Mouse (Mus musculus): ENCODE data around the gene Hnrnpc. TPM values are rescaled to one million over a fixed set of nuclear protein-coding genes. Genes with fewer than 3 reads are reported as not detected.
A peak's percentile ranks its signal among the peaks of the same experiment; 100 is the strongest.

Hnrnpc gene
- total and polyA plus RNA-seq, 3 experiments = 274 to 813 (median 370) TPM

DNA sequence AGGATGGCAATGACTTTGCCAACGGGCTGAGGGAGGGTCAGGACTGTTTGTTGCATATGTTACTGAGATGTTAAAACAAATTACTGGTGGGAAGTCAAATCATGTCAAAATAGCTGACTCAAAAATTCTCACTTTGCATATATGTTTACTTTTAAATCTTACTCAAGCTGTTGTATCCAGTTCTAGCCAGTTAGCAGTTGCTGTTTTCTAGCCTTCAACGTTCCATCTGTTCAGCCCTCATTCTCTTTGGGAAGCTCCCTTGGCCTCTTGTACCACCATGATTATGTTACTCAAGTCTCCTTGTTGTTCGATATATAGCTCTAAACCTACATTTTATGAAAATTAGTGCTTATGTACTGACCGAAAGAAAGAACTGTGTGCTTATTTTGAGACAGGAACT lies 77.5 kb downstream of the Hnrnpc start:
- dilution Hi-C loops (cut with MboI; ENCODE audit: extremely low pct_ligation_motif_present, extremely low pct_unique_long_range_greater_than_20kb, low sequenced_read_pairs) = no loop called here
- Histone ChIP-seq H3K4me3 (replicated peaks in 1 of 3; ENCODE audit: low read depth in 2 of 3, low read length in 2 of 3, poor library complexity in 1 of 3) (no peak overlapping the region), H3K4me2 (ENCODE audit: insufficient read depth, low read depth, poor library complexity, severe bottlenecking) (no peak overlapping the region), H3K9ac (ENCODE audit: insufficient read depth, low read depth) (no peak overlapping the region), H3K4me1 (ENCODE audit: control insufficient read depth in 1 of 2, insufficient read depth in 2 of 2) (peaks cover 7 to 21% of the 10 kb centered on the region in 2 experiments; a peak in 3 of 4 replicates), H3K27me3 (replicated peaks) (no peaks in the 10 kb centered on the region), H3K79me2 (replicated peaks; ENCODE audit: control insufficient read depth, extremely low read depth, insufficient read depth, poor library complexity, severe bottlenecking) (no peaks in the 10 kb centered on the region), H3K36me3 (replicated peaks in 1 of 2; ENCODE audit: control insufficient read depth in 1 of 2, insufficient read depth in 1 of 2, low read length in 1 of 2) (no peaks in the 10 kb centered on the region), H3K27ac (ENCODE audit: insufficient read depth, low read depth) (no peak overlapping the region), H3K9me3 (replicated peaks; ENCODE audit: low read length) (no peaks in the 10 kb centered on the region)
- in situ Hi-C loops (cut with MboI; ENCODE audit: low pct_ligation_motif_present, low pct_unique_long_range_greater_than_20kb, low sequenced_read_pairs) = no loop called here
- TF ChIP-seq NRF1 (IDR thresholded peaks at IDR 0.05; ENCODE audit: low read depth, low read length) = no peak
- no peak for TF ChIP-seq CHD2 (IDR thresholded peaks at IDR 0.05; ENCODE audit: low read length)
- no peak for TF ChIP-seq UBTF (IDR thresholded peaks at IDR 0.05; ENCODE audit: low read depth, low read length)
- TF ChIP-seq USF1 (IDR thresholded peaks at IDR 0.05; ENCODE audit: low read depth, low read length) = no peak
- TF ChIP-seq KAT2A (IDR thresholded peaks at IDR 0.05; ENCODE audit: insufficient replicate concordance, low read length) = no peak
- no peak for DNase-seq (ENCODE audit: extremely low read depth)

DNA sequence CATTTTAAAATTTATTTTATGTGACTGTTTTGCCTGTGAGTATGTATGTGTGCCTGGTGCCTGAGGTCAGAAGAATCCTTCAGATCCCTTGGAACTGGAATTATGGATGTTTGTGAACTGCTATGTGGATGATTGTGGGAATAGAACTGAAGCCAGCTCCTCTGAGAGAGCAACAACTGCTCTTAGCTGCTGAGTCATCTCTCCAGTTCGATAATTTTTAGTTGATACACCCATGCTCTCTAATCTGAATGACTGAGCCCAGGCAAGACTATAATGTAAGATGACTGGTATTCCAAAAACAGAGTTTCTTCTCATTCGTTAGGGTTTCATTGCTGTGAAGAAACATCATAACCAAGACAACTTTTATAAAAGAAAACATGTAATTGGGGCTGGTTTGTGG lies 79.7 kb downstream of the Hnrnpc start:
- no peaks in the 10 kb centered on the region for H3K9me3 ChIP-seq (replicated peaks; ENCODE audit: low read length)
- dilution Hi-C loops (cut with MboI; ENCODE audit: extremely low pct_ligation_motif_present, extremely low pct_unique_long_range_greater_than_20kb, low sequenced_read_pairs) (no loop called here), in situ Hi-C loops (cut with MboI; ENCODE audit: low pct_ligation_motif_present, low pct_unique_long_range_greater_than_20kb, low sequenced_read_pairs) (loop anchor here (5.0 kb wide), 1 partner anchor 117 kb away; no protein-coding TSS in a partner anchor)
- peak overlapping the region; percentile 90 for H3K9ac ChIP-seq (ENCODE audit: insufficient read depth, low read depth)
- H3K27ac ChIP-seq (ENCODE audit: insufficient read depth, low read depth) = no peak overlapping the region
- H3K4me3 ChIP-seq (replicated peaks in 1 of 3; ENCODE audit: low read depth in 2 of 3, low read length in 2 of 3, poor library complexity in 1 of 3) = peak overlapping the region in 2 of 3 experiments; percentile 62 to 74
- DNase-seq (ENCODE audit: extremely low read depth) = no peak
- H3K79me2 ChIP-seq (replicated peaks; ENCODE audit: control insufficient read depth, extremely low read depth, insufficient read depth, poor library complexity, severe bottlenecking) = no peaks in the 10 kb centered on the region
- H3K27me3 ChIP-seq (replicated peaks) = no peaks in the 10 kb centered on the region
- peak overlapping the region; percentile 81 for H3K4me2 ChIP-seq (ENCODE audit: insufficient read depth, low read depth, poor library complexity, severe bottlenecking)
- TF ChIP-seq BHLHE40 (IDR thresholded peaks at IDR 0.05; ENCODE audit: low read depth, low read length) (no peak), UBTF (IDR thresholded peaks at IDR 0.05; ENCODE audit: low read depth, low read length) (no peak), TCF12 (IDR thresholded peaks at IDR 0.05; ENCODE audit: low read depth, low read length) (no peak), USF1 (IDR thresholded peaks at IDR 0.05; ENCODE audit: low read depth, low read length) (no peak), ZNF384 (IDR thresholded peaks at IDR 0.05; ENCODE audit: low read depth, low read length) (no peak), MAFK (IDR thresholded peaks at IDR 0.05; ENCODE audit: insufficient replicate concordance, low read length) (no peak), NRF1 (IDR thresholded peaks at IDR 0.05; ENCODE audit: low read depth, low read length) (no peak), SMC3 (IDR thresholded peaks at IDR 0.05; ENCODE audit: low read depth, low read length) (no peak), IRF4 (IDR thresholded peaks at IDR 0.05; ENCODE audit: low read depth, low read length) (no peak), NELFE (IDR thresholded peaks at IDR 0.05; ENCODE audit: low read depth, low read length) (no peak), TBP (conservative IDR thresholded peaks at IDR 0.05; ENCODE audit: low read depth, low read length) (no peak), ELF1 (IDR thresholded peaks at IDR 0.05; ENCODE audit: low read depth, low read length) (no peak), CHD1 (IDR thresholded peaks at IDR 0.05; ENCODE audit: low read depth, low read length) (no peak), POLR2A (IDR thresholded peaks at IDR 0.05; ENCODE audit: low read depth, low read length) (no peak), ETS1 (conservative IDR thresholded peaks at IDR 0.05; ENCODE audit: low read depth, low read length) (no peak), E2F4 (IDR thresholded peaks at IDR 0.05; ENCODE audit: insufficient replicate concordance, low read depth, low read length) (no peak), ZKSCAN1 (IDR thresholded peaks at IDR 0.05; ENCODE audit: borderline replicate concordance, low read depth, low read length) (no peak), MAX (IDR thresholded peaks at IDR 0.05; ENCODE audit: low read length) (no peak), ZC3H11A (IDR thresholded peaks at IDR 0.05; ENCODE audit: low read depth, low read length) (no peak)
- peaks cover 10 to 25% of the 10 kb centered on the region in 2 experiments; a peak in 3 of 4 replicates for H3K4me1 ChIP-seq (ENCODE audit: control insufficient read depth in 1 of 2, insufficient read depth in 2 of 2)
- H3K36me3 ChIP-seq (replicated peaks in 1 of 2; ENCODE audit: control insufficient read depth in 1 of 2, insufficient read depth in 1 of 2, low read length in 1 of 2) = no peaks in the 10 kb centered on the region

Other genes starting within 250 kb of the Hnrnpc start
- 19.5 and 21.7 TPM in 2 replicates for gene Mettl17, start 219.2 kb downstream of the Hnrnpc start, total RNA-seq (2012; rRNA removed)
- gene Mettl17, start 219.2 kb downstream of the Hnrnpc start, total RNA-seq (2014; rRNA removed) = 26.2 and 32.3 TPM in 2 replicates
- gene Mettl17, start 219.2 kb downstream of the Hnrnpc start, polyA plus RNA-seq (2012; ENCODE audit: insufficient read length, low read depth) = 29.9 and 32.0 TPM in 2 replicates
- 0.42 TPM in 2 replicates for gene Slc39a2, start 211.1 kb downstream of the Hnrnpc start, total RNA-seq (2012; rRNA removed)
- 0.11 and 0.20 TPM in 2 replicates for gene Slc39a2, start 211.1 kb downstream of the Hnrnpc start, total RNA-seq (2014; rRNA removed)
- 0.44 and 0.49 TPM in 2 replicates for gene Slc39a2, start 211.1 kb downstream of the Hnrnpc start, polyA plus RNA-seq (2012; ENCODE audit: insufficient read length, low read depth)
- 0.59 and 1.1 TPM in 2 replicates for gene Ndrg2, start 189.9 kb downstream of the Hnrnpc start, total RNA-seq (2012; rRNA removed)
- 0.43 and 0.50 TPM in 2 replicates for gene Ndrg2, start 189.9 kb downstream of the Hnrnpc start, total RNA-seq (2014; rRNA removed)
- gene Ndrg2, start 189.9 kb downstream of the Hnrnpc start, polyA plus RNA-seq (2012; ENCODE audit: insufficient read length, low read depth) = 0.74 and 1.0 TPM in 2 replicates
- not detected in 2 replicates for gene Tppp2, start 185.6 kb downstream of the Hnrnpc start, total RNA-seq (2012; rRNA removed)
- not detected in 2 replicates for gene Tppp2, start 185.6 kb downstream of the Hnrnpc start, total RNA-seq (2014; rRNA removed)
- not detected in 2 replicates for gene Tppp2, start 185.6 kb downstream of the Hnrnpc start, polyA plus RNA-seq (2012; ENCODE audit: insufficient read length, low read depth)
- gene Rnase13, start 181.3 kb downstream of the Hnrnpc start, total RNA-seq (2012; rRNA removed) = not detected in 2 replicates
- gene Rnase13, start 181.3 kb downstream of the Hnrnpc start, total RNA-seq (2014; rRNA removed) = not detected in 2 replicates
- not detected in 2 replicates for gene Rnase13, start 181.3 kb downstream of the Hnrnpc start, polyA plus RNA-seq (2012; ENCODE audit: insufficient read length, low read depth)
- gene Arhgef40, start 119.3 kb downstream of the Hnrnpc start, total RNA-seq (2012; rRNA removed) = 3.8 and 8.9 TPM in 2 replicates
- gene Arhgef40, start 119.3 kb downstream of the Hnrnpc start, total RNA-seq (2014; rRNA removed) = 0.62 and 0.85 TPM in 2 replicates
- 1.1 and 2.2 TPM in 2 replicates for gene Arhgef40, start 119.3 kb downstream of the Hnrnpc start, polyA plus RNA-seq (2012; ENCODE audit: insufficient read length, low read depth)
- 0.64 and 0.71 TPM in 2 replicates for gene Tmem253, start 88.4 kb downstream of the Hnrnpc start, total RNA-seq (2012; rRNA removed)
- gene Tmem253, start 88.4 kb downstream of the Hnrnpc start, total RNA-seq (2014; rRNA removed) = not detected in 2 replicates
- 1.9 and 2.6 TPM in 2 replicates for gene Tmem253, start 88.4 kb downstream of the Hnrnpc start, polyA plus RNA-seq (2012; ENCODE audit: insufficient read length, low read depth)
- 17.5 and 20.0 TPM in 2 replicates for gene Zfp219, start 83.3 kb downstream of the Hnrnpc start, total RNA-seq (2012; rRNA removed)
- gene Zfp219, start 83.3 kb downstream of the Hnrnpc start, total RNA-seq (2014; rRNA removed) = 11.5 and 15.8 TPM in 2 replicates
- 19.3 and 20.8 TPM in 2 replicates for gene Zfp219, start 83.3 kb downstream of the Hnrnpc start, polyA plus RNA-seq (2012; ENCODE audit: insufficient read length, low read depth)
- gene Olfr221, start 61.6 kb downstream of the Hnrnpc start, total RNA-seq (2012; rRNA removed) = not detected in 2 replicates
- gene Olfr221, start 61.6 kb downstream of the Hnrnpc start, total RNA-seq (2014; rRNA removed) = not detected in 2 replicates
- not detected in 2 replicates for gene Olfr221, start 61.6 kb downstream of the Hnrnpc start, polyA plus RNA-seq (2012; ENCODE audit: insufficient read length, low read depth)
- gene Rpgrip1, start 6.7 kb upstream of the Hnrnpc start, total RNA-seq (2012; rRNA removed) = 12.0 and 15.0 TPM in 2 replicates
- gene Rpgrip1, start 6.7 kb upstream of the Hnrnpc start, total RNA-seq (2014; rRNA removed) = 6.7 and 7.3 TPM in 2 replicates
- 33.7 and 41.8 TPM in 2 replicates for gene Rpgrip1, start 6.7 kb upstream of the Hnrnpc start, polyA plus RNA-seq (2012; ENCODE audit: insufficient read length, low read depth)
- gene Supt16, start 93.4 kb upstream of the Hnrnpc start, total RNA-seq (2012; rRNA removed) = 64.8 and 81.7 TPM in 2 replicates
- gene Supt16, start 93.4 kb upstream of the Hnrnpc start, total RNA-seq (2014; rRNA removed) = 78.6 and 88.0 TPM in 2 replicates
- gene Supt16, start 93.4 kb upstream of the Hnrnpc start, polyA plus RNA-seq (2012; ENCODE audit: insufficient read length, low read depth) = 110 and 114 TPM in 2 replicates
- gene Chd8, start 153.8 kb upstream of the Hnrnpc start, total RNA-seq (2012; rRNA removed) = 49.2 and 51.9 TPM in 2 replicates
- 16.8 and 17.3 TPM in 2 replicates for gene Chd8, start 153.8 kb upstream of the Hnrnpc start, total RNA-seq (2014; rRNA removed)
- 89.2 and 96.8 TPM in 2 replicates for gene Chd8, start 153.8 kb upstream of the Hnrnpc start, polyA plus RNA-seq (2012; ENCODE audit: insufficient read length, low read depth)
- gene Tox4, start 175.1 kb upstream of the Hnrnpc start, total RNA-seq (2012; rRNA removed) = 41.6 and 45.7 TPM in 2 replicates
- 56.3 and 58.9 TPM in 2 replicates for gene Tox4, start 175.1 kb upstream of the Hnrnpc start, total RNA-seq (2014; rRNA removed)
- 43.5 and 49.1 TPM in 2 replicates for gene Tox4, start 175.1 kb upstream of the Hnrnpc start, polyA plus RNA-seq (2012; ENCODE audit: insufficient read length, low read depth)
- 3.8 and 4.6 TPM in 2 replicates for gene Rab2b, start 175.5 kb upstream of the Hnrnpc start, total RNA-seq (2012; rRNA removed)
- 7.8 and 10.2 TPM in 2 replicates for gene Rab2b, start 175.5 kb upstream of the Hnrnpc start, total RNA-seq (2014; rRNA removed)
- gene Rab2b, start 175.5 kb upstream of the Hnrnpc start, polyA plus RNA-seq (2012; ENCODE audit: insufficient read length, low read depth) = 5.7 and 6.9 TPM in 2 replicates
- 41.6 and 51.5 TPM in 2 replicates for gene Mettl3, start 201.1 kb upstream of the Hnrnpc start, total RNA-seq (2012; rRNA removed)
- gene Mettl3, start 201.1 kb upstream of the Hnrnpc start, total RNA-seq (2014; rRNA removed) = 42.7 and 47.0 TPM in 2 replicates
- gene Mettl3, start 201.1 kb upstream of the Hnrnpc start, polyA plus RNA-seq (2012; ENCODE audit: insufficient read length, low read depth) = 47.4 and 49.5 TPM in 2 replicates
- 1.3 and 1.5 TPM in 2 replicates for gene Sall2, start 224.7 kb upstream of the Hnrnpc start, total RNA-seq (2012; rRNA removed)
- gene Sall2, start 224.7 kb upstream of the Hnrnpc start, total RNA-seq (2014; rRNA removed) = 0.16 and 0.19 TPM in 2 replicates
- 0.40 and 0.60 TPM in 2 replicates for gene Sall2, start 224.7 kb upstream of the Hnrnpc start, polyA plus RNA-seq (2012; ENCODE audit: insufficient read length, low read depth)

Data from CH12.LX (cell line).